Mouse (Mus musculus) limb, embryonic 15.5 days (tissue): Measurements from ENCODE around the gene Tbx6. TPM values are rescaled to one million over a fixed set of nuclear protein-coding genes. Genes with fewer than 3 reads are reported as not detected.

Experiments
- ATAC-seq: fragments of 200-750 bp; cut with Nextera tagmentation; 2 replicates; pipeline ENCODE4 v1.8.0; 2017; ENCODE audit warnings: low read depth, moderate TSS enrichment; ENCODE audit not compliant: insufficient number of reproducible peaks, low FRiP score, low TSS enrichment
- H3K27ac ChIP-seq: fragments of 300-500 bp; sonication (generic); 2 replicates; pipeline ENCODE4 v1.5.1; 2015; ENCODE audit warnings: moderate library complexity, mild to moderate bottlenecking, inconsistent platforms
- H3K27me3 ChIP-seq: fragments of 300-500 bp; sonication (generic); 2 replicates; pipeline ENCODE4 v1.6.1; 2015; ENCODE audit warnings: inconsistent platforms
- H3K36me3 ChIP-seq: fragments of 300-500 bp; sonication (generic); 2 replicates; pipeline ENCODE4 v1.6.1; 2015; ENCODE audit warnings: inconsistent platforms
- H3K4me1 ChIP-seq: fragments of 300-500 bp; sonication (generic); 2 replicates; pipeline ENCODE4 v1.6.1; 2015; ENCODE audit warnings: inconsistent platforms
- H3K4me2 ChIP-seq: fragments of 300-500 bp; sonication (generic); 2 replicates; pipeline ENCODE4 v1.6.1; 2015; ENCODE audit warnings: mild to moderate bottlenecking, inconsistent platforms
- H3K4me3 ChIP-seq: fragments of 300-500 bp; sonication (generic); 2 replicates; pipeline ENCODE4 v1.5.1; 2015; ENCODE audit warnings: mild to moderate bottlenecking, inconsistent platforms
- H3K9ac ChIP-seq: fragments of 300-500 bp; sonication (generic); 2 replicates; pipeline ENCODE4 v1.6.1; 2015; ENCODE audit warnings: inconsistent platforms
- H3K9me3 ChIP-seq: fragments of 300-500 bp; sonication (generic); 2 replicates; pipeline ENCODE4 v1.6.1; 2016; ENCODE audit warnings: inconsistent platforms
- WGBS: fragments of 180-500 bp; shearing (Covaris S2); methylation state at CpG from one replicate; pipeline ENCODE4 v1.1.7; 2015; 5-methylcytosine and 5-hydroxymethylcytosine counted together
- polyA plus RNA-seq: library from polyadenylated mRNA; unstranded; fragments of >200 nt; fragmentation: Nextera tagmentation; extraction: Ambion mirVana; gene quantifications from 2 replicates; pipeline ENCODE4 v1.2.1, GENCODE M21; 2015

Gene Tbx6
- polyA plus RNA-seq, 1 experiment from 2014 or later: 0.37 TPM

- 78% methylated on average over 7 of the region's 7 CpGs for WGBS
- ATAC-seq: no peak
- H3K36me3 ChIP-seq: peaks cover 58% of the 10 kb centered on the region
Measured at GRCm38 (mm10) chr7:126784469-126784868, 3.2 kb downstream of the Tbx6 start.

DNA sequence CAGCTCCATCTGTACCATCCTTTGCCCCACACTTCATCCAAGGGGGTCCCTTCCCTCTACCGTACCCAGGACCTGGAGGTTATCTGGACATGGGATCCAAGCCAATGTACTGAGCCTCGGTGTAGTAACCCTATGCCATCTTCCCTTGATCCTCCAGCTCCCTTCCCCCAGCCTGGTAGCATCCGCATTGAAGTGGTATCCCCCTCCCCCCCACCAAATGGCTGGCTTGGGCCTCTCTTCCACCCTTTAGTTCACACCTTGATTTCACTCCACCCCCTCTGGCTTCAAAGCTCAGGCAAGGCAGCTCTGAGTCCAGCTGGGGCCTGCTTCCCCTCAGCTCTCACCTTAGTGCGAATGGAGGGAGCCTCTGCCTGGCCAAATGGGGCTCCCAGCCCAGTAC lies 3.8 kb downstream of the Tbx6 start:
- Histone ChIP-seq H3K27ac (no peak overlapping the region), H3K4me3 (no peak overlapping the region), H3K27me3 (no peaks in the 10 kb centered on the region), H3K9ac (no peak overlapping the region), H3K4me2 (no peak overlapping the region), H3K36me3 (peaks cover 64% of the 10 kb centered on the region), H3K4me1 (peaks cover 16% of the 10 kb centered on the region), H3K9me3 (no peaks in the 10 kb centered on the region)
- no peak for ATAC-seq
- WGBS: 60% methylated on average over 4 of the region's 4 CpGs

More at GRCm38 (mm10) chr7:126784469-126784868, 3.2 kb downstream of the Tbx6 start:
- no peak overlapping the region for H3K9ac ChIP-seq
- no peaks in the 10 kb centered on the region for H3K9me3 ChIP-seq
- peaks cover 22% of the 10 kb centered on the region for H3K4me1 ChIP-seq
- H3K27me3 ChIP-seq: no peaks in the 10 kb centered on the region
- H3K27ac ChIP-seq: no peak overlapping the region
- H3K4me3 ChIP-seq: no peak overlapping the region
- no peak overlapping the region for H3K4me2 ChIP-seq

- no peak overlapping the region for H3K27ac ChIP-seq
- no peak for ATAC-seq
- 89% methylated on average over 14 of the region's 14 CpGs for WGBS
- H3K9me3 ChIP-seq: no peaks in the 10 kb centered on the region
- no peak overlapping the region for H3K4me3 ChIP-seq
- H3K4me1 ChIP-seq: peaks cover 14% of the 10 kb centered on the region
- no peak overlapping the region for H3K4me2 ChIP-seq
- H3K36me3 ChIP-seq: peaks cover 66% of the 10 kb centered on the region
- H3K9ac ChIP-seq: no peak overlapping the region
- H3K27me3 ChIP-seq: no peaks in the 10 kb centered on the region
Measured at GRCm38 (mm10) chr7:126786142-126786541, 4.9 kb downstream of the Tbx6 start.

- H3K36me3 ChIP-seq: peaks cover 64% of the 10 kb centered on the region
- H3K27ac ChIP-seq: no peak overlapping the region
- no peak overlapping the region for H3K4me2 ChIP-seq
- WGBS: 91% methylated on average over 4 of the region's 4 CpGs
- no peak for ATAC-seq
- H3K9ac ChIP-seq: no peak overlapping the region
- H3K4me1 ChIP-seq: peaks cover 13% of the 10 kb centered on the region
- H3K27me3 ChIP-seq: no peaks in the 10 kb centered on the region
- no peaks in the 10 kb centered on the region for H3K9me3 ChIP-seq
- no peak overlapping the region for H3K4me3 ChIP-seq
Measured at GRCm38 (mm10) chr7:126789141-126789540, 7.9 kb downstream of the Tbx6 start.

DNA sequence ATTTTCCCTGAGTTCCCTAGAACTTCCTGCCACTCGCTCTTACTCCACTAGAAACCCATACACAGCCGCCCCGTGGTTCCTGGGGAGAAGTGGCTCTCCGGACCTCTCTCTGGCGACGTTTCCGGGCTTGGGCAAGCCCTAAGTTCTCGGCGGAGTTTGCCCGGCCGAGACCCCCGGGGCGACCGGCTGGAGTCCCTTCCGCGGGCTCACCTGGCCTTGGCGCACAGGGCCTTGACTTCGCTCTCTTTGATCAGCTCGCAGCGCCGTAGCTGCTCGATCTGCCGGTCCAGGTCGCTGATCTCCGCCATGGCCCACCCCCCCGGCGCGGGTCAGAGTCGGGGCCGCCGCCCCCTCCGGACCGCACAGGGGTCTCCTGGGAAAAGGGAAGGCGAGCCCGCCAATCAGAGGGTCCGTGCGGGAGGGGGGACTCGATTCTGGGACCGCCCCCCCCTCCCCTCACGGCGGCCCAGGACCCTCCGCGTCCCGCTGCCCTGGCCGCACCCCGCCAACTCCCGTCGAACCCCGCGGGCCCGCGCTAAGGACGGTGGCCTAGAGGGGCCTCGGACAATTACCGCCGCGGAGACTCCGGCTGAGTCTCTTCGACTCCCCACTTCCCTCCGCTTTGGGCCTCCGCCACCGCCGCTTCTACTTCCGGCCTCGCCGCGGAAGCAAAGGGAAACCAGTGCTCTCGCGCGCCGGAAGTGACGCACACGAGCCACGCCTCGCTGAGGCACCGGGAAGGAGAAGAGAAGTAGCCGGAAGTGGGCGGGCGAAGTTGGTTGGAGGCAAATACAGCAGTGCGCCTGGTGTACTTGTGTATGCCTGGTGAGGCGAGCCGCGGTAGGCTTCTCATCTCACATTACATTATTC lies 10.8 kb downstream of the Tbx6 start, which contains the start of gene Ppp4c:
Gene Ppp4c (minus strand): TSS at position 646 of the 870 bp plus-strand sequence.
- Histone ChIP-seq H3K27ac (peak within 1 kb of the TSS; percentile 99), H3K4me3 (peak within 1 kb of the TSS; percentile 71), H3K9me3 (no peaks in the 10 kb centered on the region), H3K4me1 (peaks cover 28% of the 10 kb centered on the region), H3K9ac (peak within 1 kb of the TSS; percentile 83), H3K36me3 (peaks cover 64% of the 10 kb centered on the region), H3K4me2 (peak within 1 kb of the TSS; percentile 50), H3K27me3 (no peaks in the 10 kb centered on the region)
- WGBS: under 1% methylated on average over 76 of the region's 83 CpGs
- peak; percentile 90 for ATAC-seq

GRCm38 (mm10) chr7:126792721-126793443 lies 11.6 kb downstream of the Tbx6 start:
- WGBS: 28% methylated on average over 11 of the region's 11 CpGs
- H3K9me3 ChIP-seq: no peaks in the 10 kb centered on the region
- no peaks in the 10 kb centered on the region for H3K27me3 ChIP-seq
- H3K36me3 ChIP-seq: peaks cover 58% of the 10 kb centered on the region
- peak overlapping the region; percentile 99 for H3K27ac ChIP-seq
- peaks cover 36% of the 10 kb centered on the region for H3K4me1 ChIP-seq
- peak overlapping the region; percentile 50 for H3K4me2 ChIP-seq
- no peak for ATAC-seq
- H3K9ac ChIP-seq: no peak overlapping the region
- peak overlapping the region; percentile 71 for H3K4me3 ChIP-seq

- ATAC-seq: no peak
- Histone ChIP-seq H3K4me2 (no peak overlapping the region), H3K27me3 (no peaks in the 10 kb centered on the region), H3K4me3 (no peak overlapping the region), H3K9me3 (no peaks in the 10 kb centered on the region), H3K36me3 (peaks cover 50% of the 10 kb centered on the region), H3K4me1 (peaks cover 37% of the 10 kb centered on the region), H3K27ac (0 out of 2 replicates have a peak overlapping the region, but pooled peaks have one; percentile 1), H3K9ac (no peak overlapping the region)
- 75% methylated on average over 4 of the region's 4 CpGs for WGBS
Measured at GRCm38 (mm10) chr7:126793456-126794270, 12.4 kb downstream of the Tbx6 start.

DNA sequence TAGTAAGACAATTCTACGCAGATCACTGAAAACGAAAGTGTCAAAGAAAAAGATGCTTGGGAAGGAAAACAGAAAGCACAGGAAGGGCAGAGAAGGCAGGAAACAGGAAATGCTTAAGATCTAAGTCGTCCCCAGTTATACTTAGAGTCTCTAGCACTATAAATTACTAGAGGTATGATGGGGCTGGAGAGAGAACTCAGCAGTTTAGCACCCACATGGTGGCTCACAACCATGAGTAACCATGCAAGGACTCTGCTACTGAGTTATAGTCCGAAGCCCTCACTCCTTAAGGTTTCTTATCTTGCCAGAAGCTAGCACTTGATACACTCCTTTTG lies 13.0 kb downstream of the Tbx6 start:
- Histone ChIP-seq H3K36me3 (peaks cover 44% of the 10 kb centered on the region), H3K9me3 (no peaks in the 10 kb centered on the region), H3K4me1 (peaks cover 37% of the 10 kb centered on the region), H3K4me3 (no peak overlapping the region), H3K9ac (no peak overlapping the region), H3K27ac (0 out of 2 replicates have a peak overlapping the region, but pooled peaks have one; percentile 1), H3K4me2 (no peak overlapping the region), H3K27me3 (no peaks in the 10 kb centered on the region)
- ATAC-seq: no peak
- 74% methylated on average over 4 of the region's 4 CpGs for WGBS

DNA sequence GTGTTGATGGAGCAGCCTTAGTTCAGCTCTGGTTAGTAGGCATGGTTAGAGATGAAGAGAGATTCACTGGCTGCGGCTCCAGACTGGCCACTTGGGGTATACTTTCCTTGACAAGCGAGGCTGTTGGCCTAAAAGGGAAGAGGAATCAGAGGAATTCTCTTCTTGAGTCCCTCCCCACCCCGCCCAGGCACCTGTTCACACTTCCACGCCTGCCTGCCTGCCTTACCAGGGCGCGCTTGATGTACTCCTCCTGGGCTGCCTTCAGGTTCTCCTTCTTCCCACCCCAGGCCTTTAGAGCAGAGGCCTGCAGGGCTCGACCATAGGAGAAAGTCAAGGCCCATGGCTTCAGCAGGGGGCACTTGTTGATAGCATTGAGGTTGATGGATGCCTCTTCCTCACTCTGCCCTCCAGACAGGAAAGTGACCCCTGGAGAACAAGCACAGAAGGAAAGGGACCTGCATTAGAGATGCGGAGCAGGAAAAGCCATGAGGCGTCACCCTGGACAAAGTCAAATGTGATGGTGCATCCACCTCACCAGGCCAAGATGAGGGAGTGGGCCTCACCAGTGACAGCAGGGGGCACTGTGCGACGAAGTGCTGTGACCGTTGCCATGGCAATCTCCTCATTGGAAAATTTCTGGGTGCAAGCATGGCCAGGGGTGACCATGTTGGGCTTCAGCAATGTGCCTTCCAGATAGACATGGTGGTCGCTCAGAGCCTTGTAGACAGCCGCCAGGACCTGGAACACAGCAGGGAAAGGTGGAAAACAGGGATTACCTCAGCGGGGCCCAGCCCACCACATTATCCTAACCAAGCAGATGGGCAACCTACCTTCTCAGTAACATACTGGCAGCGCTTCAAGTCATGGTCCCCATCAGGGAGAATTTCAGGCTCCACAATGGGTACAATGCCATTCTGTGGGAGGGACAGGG lies 14.4 kb downstream of the Tbx6 start:
- H3K27me3 ChIP-seq: no peaks in the 10 kb centered on the region
- no peak overlapping the region for H3K27ac ChIP-seq
- ATAC-seq: no peak
- no peak overlapping the region for H3K4me2 ChIP-seq
- no peaks in the 10 kb centered on the region for H3K9me3 ChIP-seq
- H3K4me3 ChIP-seq: no peak overlapping the region
- peaks cover 43% of the 10 kb centered on the region for H3K4me1 ChIP-seq
- peaks cover 34% of the 10 kb centered on the region for H3K36me3 ChIP-seq
- H3K9ac ChIP-seq: no peak overlapping the region
- 83% methylated on average over 16 of the region's 16 CpGs for WGBS

DNA sequence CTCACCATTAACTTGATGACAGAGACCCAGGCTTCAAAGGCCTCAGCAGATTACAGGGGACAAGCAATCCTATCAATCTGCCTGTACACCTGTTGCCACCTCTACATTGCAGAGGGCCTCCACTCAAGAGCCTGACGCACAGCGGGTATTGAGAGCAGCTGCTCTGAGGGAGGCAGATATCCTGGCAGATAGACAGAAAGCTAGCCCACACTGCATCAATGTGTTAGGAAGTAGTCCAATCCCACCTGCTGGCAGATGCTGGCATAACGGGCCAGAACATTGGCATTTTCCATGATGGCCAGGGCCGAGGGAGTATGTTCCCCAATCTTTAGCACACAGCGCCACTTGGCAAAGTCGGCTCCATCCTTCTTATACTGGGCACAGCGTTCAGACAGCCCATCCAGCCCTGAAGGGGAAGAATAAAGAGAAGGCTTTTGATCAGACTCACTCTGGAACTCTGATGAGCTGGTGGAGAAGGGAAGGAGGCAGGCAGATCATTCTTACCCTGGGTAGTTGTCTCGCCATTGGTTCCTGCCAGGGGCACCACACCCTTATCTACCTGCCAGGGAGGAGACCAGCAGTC lies 15.2 kb downstream of the Tbx6 start:
- no peak overlapping the region; the same call in 1 of the 2 replicates for H3K4me3 ChIP-seq
- peaks cover 45% of the 10 kb centered on the region for H3K4me1 ChIP-seq
- WGBS: 72% methylated on average over 8 of the region's 8 CpGs

More for the DNA sequence above, 15.2 kb downstream of the Tbx6 start:
- no peaks in the 10 kb centered on the region for H3K27me3 ChIP-seq
- H3K36me3 ChIP-seq: peaks cover 34% of the 10 kb centered on the region
- H3K9me3 ChIP-seq: no peaks in the 10 kb centered on the region
- no peak for ATAC-seq
- no peak overlapping the region for H3K27ac ChIP-seq
- H3K4me2 ChIP-seq: peak overlapping the region; percentile 62; the same call in 1 of the 2 replicates
- no peak overlapping the region for H3K9ac ChIP-seq
